Mouse (Mus musculus) cerebellum, postnatal 25 days (tissue): ENCODE measurements around the gene Tmem51.

Source experiments
- DNase-seq, 2 experiments: peaks; one replicate each; pipeline ENCODE4 v3.0.0; 2021; ENCODE audit warnings: mixed read lengths in 2 of 2

Gene Tmem51

DNA sequence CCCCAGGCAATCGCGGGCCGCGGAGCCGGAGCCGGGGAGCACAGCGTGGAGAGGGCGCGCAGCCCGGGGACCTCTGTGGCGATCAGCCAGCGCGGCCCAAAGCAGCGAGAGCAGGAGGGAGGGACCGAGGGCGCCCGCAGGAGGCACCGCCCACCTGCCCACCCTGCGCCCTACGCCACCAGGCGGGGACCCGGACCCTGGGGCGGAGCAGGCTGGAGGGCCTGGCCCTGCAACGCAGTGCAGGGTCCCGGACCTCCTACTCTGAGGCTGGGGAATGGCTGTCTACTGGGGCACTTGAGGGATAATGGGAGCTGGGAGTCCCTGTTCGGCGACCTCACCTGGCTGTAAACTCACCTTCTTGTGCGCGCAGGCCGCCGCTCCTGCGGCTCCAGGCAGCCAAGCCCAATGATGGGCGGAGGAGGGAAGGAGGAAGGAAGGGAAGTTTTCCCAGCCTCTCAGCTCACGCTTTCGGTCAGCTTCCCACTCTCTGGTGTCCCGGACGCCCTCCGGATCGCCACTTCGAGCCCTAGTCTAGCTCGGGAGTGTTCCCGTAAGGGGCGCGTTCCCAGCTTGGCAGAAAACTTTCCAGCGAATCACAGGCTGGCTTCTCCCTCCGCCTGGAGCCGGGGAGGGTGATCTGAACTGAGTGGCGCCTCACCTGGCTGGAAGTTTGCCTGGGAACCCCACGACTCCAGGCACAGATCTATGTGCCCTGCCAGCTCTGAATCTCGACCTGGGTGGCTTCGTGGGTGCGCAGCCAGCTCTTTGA is at the start of gene Tmem51:
TSS of gene Tmem51 (minus strand) at position 174 of the 769 bp plus-strand sequence.
- peak; percentile 77 to 79 for DNase-seq

DNA sequence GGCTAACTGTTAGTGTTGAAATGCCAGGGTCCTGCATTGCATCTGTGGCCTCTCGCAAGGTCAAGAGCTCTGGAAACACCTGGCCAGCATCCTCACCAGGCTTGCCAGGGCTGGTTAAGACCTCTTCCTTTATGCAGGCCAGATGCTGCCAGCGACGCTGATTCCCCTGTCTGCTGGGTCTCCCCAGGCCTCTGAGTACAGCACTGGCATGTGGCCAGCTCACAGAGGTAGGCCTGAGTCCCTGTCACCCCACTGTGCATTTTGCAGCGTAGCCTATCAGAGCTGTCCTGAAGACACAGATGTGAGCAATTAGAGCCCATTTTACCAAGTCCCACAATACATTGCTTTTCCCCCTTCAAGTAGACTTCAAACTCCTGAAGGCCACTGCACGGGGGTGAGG is 46.1 kb upstream of the Tmem51 start:
- no peak for DNase-seq

DNA sequence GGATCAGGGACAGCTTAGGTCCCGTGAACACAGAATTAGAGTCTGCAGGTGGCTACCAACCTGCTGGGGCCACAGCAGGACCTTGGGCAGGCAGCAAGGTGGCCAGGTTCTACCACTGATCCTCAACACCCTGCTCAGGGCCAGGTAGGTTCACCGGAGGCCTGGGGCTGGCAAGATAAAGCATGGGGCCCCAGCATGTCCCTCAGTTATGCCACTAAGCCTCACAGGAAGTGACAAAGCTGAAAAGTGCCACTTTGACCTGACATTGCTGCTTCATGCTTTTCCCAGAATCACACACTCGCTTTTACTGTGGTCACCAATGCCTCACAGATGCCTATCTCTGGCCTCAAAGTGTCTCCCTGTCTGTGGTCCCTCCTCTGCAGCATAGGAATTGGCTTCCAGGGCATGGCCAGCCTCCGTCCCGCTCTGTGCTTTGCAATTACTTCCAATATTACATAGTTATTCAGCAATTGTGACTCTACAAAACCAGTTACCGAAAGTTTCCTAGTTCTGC is 43.2 kb upstream of the Tmem51 start:
- no peak for DNase-seq

DNA sequence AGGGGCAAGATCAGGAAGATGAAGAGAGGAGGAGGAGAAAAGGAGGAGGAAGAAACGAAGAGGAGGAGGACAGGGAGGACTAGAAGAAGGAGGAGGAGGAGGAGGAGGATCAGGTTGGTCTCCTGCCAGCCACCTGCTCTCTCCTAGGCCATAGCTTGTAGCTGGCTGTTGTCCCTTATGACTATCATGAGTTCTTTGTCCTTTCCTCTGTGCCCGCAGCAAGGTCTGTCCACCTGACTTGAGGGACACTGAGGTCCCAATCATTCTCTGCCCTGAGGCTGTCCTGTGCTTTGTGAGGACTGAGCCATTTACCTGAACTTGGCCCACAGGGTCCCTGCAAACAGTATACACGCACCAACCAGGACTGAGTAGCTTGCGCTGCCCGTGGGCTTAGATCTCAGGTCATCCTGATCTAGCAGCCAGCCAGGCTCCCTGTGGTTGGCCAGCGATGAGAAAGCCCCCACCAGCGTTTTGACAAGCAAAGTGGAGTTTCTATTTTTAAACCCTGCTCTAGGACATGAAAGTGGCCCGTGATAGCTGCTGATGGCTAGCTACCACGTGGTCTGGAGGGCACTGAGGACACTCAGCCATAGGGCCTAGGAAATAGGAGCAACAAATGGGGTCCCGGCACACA is 42.7 kb upstream of the Tmem51 start:
- no peak for DNase-seq

DNA sequence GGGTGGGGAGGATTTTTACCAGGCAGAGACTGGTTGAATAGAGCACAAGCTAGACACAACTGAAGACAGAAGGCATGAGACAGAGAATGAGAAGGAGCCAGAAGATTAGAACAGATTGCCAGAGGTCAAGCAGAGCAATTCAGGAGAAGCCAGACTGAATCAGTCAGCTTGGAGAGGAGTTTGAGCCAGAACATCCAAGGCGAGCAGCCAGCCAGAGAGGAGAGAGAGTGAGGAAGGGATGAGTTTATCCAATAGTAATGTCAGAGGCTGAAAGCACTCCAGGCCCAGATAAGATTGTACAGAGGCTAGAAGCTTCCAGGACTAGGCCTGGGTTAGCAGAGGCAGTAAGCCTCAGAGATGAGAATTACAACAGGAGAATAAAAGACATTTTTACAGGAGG is 37.1 kb upstream of the Tmem51 start:
- no peak for DNase-seq

DNA sequence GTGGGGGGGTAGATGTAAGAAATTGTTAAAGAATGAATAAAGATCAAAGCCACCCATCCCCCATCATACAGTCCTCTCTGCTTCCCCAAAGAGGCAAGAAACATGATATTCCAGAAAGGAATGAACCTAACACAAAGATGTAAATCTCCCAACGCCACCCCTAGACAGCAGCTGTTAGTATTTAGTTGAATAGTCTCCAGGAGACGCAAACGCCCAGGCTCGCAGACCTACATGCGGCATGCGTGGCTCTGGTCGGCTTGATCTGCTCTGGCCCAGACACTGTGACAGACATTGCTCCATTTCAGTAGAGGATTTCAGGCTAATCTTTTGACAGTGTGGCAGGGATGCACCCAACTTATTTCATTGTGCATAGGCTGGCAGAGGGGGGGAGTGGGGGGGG is 34.4 kb upstream of the Tmem51 start:
- DNase-seq = no peak

DNA sequence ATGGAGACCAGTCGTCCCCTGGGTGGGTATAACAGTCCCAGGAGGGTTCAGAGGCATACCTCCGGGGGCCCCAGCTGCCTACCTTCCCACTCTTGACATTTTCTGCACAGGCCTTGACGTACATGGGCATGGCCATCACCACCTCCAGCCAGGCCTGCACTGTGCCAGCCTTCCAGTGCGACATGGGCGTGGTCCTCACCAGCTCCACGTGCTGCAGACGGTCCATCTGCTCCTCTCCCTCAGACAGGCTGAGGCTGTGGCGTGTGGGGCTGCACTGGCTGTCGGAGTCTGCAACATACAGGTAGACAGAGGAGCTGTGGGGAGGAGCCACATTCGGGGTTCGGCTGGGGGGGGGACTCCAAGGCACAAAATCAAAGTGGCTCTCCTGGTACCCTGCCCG is 33.9 kb upstream of the Tmem51 start:
- DNase-seq = peak in 1 of 2 experiments; percentile 55

DNA sequence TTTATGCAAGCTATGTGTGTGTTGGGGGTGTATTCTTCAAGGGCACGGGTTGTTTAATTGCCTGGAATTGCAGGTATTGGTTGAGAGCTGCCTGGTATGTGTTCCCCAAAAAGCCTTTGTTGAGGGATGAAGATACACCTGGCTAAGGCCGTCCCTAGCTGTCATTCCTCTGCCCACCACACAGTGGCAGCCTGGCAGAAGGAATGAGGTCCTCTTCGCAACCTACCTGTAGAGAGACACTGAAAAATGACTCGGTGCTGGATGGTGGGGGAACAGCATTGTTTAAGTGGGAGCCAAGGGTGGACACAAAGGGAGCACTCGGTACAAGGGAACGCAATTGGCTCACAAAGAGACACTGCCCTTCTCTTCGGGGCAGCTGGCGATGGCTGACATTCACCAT is 29.2 kb upstream of the Tmem51 start:
- DNase-seq = peak; percentile 84 to 89

DNA sequence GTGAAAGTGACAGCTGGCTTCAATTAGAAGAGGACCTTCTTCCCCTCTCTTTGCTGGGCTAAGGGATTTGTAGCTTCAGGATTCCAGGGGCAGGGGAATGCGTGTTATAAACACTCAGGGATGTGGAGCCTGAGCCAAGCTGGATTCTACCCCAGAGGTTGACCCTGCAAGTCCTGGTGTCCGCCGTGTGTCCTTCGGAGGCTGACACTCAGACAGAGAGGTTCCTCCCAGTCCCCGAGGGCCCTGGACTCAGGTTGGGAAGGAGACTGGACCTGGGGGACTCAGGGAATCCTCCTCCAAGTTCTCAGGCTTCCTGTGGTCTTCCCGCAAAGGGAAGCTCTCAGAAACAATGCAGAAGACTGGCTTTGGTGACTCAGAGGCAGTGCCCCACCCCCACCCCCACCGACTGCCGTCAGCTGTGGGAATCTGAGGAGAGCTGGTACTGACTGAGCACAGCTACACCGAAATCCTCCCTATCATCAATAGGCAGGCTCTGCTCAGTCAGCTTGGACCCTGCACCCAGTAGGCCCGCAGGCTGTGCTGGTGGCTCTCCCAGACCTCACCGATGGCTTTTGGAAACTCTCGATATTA is 19.1 kb upstream of the Tmem51 start:
- no peak for DNase-seq

DNA sequence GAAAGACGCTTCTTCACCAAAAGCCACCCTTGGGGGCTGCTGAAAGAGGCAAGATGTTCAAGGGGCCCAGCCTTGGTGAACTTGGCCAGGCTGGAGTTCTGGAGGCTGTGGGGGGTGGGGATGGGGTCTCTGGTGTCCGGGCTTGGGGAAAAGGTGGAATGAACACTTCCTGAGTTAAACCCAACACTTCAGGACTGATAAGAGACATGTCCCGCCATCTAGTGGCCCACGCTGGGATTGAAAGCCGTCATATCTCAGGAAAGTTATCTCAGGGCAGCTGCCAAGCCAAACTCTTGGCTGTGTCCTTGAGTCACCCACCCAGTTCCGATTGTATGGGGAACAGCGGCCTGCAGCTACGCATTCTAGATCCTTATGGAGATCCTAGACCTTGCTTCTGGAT is 14.2 kb upstream of the Tmem51 start:
- DNase-seq = peak; percentile 84 to 92

DNA sequence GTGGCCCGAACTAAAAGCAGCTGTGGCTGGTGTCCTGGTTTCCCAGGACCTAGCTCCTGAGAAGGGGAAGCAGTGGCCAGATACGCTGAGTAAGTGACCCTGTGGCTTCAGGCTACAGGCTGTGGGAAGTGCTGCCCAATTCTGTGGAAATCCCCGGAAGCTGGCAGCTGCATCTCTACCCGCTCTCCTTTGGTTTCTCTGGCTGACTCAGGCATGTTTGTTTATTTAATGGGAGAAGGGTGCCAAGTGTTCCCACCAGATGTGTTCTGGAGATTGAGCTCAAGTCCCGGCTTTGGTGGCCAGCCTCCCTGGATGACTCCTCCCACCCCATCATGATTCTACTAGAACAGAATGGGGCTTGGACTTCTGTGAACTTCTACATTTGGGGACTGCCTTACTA is 13.8 kb upstream of the Tmem51 start:
- no peak for DNase-seq

DNA sequence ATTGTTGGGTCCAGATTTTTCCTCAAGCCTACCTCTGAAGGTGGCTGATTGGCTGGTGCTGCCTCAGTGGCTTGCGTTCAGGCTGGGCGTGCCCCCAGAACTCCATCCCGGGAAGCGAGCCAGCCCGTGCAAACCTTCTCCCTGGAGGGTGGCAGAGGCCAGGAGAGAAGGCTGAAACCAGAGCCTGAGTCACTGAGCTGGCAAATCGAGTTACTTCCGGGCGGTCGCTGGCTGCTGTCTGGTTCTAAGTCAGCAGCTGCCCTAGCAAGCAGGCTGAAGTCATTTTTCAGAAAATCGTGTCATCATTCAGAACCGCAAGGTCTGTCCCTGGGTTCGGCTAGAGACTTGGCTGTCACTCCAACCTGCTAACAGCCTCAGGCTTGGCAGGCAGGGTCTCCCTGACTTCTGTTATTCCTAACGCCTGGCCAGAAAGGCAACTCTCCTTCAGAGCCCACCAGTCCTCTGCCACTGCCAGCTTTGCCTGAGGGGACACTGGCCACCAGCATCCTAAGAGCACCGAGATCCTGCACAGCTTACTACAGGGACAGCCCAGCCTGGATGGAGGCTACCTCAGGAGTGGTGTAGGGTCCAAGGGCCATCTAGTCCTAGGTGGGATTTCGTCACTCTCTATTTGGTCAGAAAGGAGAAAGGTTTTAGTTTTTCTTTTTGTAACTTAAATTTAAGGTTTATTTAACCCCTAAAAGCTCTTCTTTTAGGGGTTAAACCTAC is 11.6 kb upstream of the Tmem51 start:
- peak; percentile 68 to 81 for DNase-seq

DNA sequence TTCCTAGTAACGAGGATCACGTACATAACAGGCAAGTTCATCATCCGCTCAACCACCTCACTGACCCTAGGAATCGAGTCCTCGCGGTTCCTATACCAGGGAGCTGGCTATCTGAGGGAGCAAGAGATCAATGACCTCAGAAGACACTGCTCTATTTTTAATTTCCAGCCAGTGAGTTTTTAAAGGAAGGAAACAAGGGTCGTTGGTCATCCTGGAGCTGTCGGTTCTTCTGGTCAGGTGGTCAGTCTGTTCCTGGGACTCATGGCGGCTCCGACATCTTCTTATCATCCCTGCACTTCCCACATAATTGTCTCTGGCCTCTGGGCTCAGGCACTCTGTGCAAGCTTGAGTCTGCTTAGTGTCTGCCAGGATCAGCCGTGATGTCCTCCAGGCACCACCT is 10.3 kb upstream of the Tmem51 start:
- DNase-seq = no peak

DNA sequence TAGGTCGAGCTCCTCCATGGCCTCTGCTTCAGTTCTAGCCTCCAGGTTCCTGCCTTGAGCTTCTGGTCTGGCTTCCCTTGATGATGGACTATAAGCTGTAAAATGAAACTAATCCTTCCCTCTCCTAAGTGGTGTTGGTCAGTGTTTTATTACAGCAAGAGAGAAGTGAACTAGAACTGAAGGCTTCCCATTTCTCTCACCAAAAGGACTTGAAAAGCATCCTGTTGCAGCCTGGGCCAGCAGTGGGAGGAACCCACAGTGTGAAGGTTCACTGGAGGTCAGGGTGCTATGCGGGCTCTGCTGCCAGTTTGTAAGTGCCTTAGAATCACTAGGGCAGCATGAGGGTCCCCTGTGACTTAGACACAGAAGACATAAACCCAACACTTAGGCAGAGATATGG is 7.0 kb upstream of the Tmem51 start:
- DNase-seq = no peak

DNA sequence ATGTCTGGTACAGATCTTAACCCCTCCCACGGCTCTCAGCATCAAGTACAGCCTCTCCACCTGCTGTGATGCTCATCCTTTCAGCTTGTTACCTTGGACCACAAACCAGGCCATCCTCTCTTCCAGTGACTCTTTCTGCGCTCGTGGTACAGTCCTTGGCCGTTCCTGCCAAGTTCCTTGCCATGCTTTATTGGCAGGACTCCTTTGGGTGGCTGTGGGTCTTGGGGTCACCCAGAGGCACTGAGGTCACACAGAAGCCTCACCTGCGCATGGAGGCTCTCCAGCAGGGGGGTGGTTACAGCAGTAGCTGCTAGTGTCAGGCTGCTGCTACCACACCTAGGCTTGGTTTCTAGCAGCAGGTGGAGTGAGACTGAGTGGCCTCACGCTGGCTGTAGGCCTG is 5.9 kb upstream of the Tmem51 start:
- peak; percentile 47 to 58 for DNase-seq

DNA sequence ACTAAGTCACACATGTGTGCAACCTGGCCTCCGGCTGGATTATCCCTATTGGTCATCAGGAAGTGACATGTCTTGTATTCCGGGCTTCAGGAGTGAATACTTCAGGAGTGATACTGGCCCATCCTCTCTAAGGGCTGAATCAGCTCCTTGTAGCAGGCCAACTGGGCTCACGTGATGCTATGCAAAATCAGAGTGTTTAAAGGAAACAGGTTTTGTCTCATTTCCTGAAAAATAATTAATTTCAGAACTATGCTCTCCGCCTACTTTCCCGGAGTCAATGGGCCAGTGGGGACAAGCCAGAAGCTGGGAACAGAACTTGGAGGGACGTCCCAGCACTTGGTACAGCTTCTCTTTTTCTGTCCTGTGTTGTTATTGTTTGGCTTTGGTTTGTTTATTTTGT is 4.7 kb upstream of the Tmem51 start:
- DNase-seq = no peak

DNA sequence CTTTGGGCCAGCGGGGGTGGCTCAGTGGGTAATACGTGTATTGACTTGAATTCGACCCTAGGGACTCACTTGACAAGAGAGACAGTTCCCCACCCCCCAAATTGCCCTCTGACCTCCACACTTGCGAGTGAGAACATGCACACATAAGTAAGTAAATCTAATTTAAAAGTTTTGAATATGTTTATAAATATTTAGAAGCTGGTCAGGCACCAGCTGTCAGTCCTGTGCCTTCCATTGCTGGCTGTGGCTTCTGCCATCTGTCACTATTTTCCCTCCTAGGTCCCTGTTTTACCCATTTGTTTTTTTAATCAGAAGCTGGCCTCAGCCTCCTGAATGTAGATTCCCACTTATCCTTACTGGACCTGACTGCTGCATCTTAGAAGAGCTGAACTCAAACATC is 4.3 kb upstream of the Tmem51 start:
- peak; percentile 61 to 64 for DNase-seq

DNA sequence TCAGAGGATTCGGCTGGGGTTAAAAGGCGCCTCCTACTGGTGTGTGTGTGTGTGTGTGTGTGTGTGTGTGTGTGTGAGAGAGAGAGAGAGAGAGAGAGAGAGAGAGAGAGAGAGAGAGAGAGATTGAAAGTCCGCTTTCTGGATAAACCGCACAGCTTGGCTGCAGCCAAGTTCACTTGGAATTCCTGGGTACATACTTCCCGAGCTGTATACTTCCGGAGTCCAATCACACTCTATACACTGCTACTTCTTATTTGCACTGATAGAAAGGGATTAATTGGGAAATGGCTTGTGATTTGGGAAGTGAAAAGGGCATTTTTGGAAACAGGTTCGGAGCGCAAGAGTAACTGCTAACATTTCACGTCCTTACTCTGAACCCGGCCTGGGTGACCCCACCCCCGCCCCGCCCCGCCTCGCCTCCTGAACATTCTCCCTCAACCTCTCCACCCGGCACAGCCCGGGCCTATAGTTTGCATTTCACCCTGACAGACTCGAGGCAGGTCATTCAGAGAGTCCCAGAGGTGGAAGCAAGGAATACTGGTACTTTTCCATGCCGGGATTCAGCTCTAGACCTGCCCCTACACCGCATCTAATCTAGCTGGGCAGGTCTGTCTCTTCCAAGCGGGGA is 946 bp upstream of the Tmem51 start:
- DNase-seq = no peak

DNA sequence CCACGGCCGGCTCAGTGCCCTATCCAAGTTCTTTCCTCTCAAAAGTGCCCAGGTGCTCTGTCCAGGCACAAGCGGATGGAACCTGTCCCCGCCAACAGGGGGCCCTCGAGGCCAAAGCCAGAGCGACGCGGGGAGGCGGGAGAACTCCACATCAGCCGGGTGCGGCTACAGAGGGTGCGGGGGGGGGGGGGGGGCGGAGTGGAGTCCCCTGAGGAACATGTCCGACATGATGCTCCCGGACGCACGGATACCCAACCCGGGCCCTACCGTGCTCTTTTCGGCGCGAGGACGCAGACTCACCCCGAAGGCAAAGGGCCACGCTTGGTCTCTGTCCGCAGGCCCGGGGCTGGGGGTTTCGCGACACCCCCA is 358 bp downstream of the Tmem51 start:
- DNase-seq = peak; percentile 85 to 90

DNA sequence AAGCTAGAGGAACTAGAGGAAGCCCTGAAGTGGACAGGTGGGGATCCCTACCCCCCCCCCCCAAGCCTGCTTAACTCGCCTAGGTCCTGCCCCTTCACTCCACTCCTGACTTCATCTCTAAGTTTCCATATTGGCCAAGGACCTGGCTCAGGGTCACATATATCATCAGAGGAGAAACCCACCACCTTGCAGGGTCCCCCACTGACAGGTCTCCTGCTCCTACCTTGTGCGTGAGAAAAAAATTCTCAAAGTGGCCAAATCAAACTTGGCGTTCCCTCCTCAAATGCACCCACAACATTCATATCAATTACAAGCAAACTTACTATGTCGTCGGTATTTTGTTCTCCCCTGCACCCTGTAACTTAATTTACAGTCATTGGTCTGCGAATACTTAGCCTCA is 911 bp downstream of the Tmem51 start:
- no peak for DNase-seq

DNA sequence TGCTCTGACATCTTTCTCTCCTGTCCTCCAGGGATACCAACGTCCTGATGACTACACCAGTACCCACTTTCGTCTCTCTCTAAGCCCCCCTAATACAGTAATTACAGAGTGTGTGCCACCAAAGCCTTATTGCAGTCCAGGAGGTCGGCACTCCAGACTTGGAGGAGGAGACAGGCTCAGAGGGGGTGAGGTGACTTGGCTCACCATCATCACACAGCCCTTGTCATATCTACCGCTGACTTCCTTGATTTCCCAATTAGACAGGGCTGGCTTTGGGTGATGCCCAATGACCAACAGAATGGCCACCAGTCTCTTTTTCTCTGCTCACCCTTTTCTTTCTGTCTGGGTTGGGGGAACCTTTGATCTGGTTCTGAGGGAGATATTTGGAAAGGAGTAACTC is 1.4 kb downstream of the Tmem51 start:
- DNase-seq = no peak

DNA sequence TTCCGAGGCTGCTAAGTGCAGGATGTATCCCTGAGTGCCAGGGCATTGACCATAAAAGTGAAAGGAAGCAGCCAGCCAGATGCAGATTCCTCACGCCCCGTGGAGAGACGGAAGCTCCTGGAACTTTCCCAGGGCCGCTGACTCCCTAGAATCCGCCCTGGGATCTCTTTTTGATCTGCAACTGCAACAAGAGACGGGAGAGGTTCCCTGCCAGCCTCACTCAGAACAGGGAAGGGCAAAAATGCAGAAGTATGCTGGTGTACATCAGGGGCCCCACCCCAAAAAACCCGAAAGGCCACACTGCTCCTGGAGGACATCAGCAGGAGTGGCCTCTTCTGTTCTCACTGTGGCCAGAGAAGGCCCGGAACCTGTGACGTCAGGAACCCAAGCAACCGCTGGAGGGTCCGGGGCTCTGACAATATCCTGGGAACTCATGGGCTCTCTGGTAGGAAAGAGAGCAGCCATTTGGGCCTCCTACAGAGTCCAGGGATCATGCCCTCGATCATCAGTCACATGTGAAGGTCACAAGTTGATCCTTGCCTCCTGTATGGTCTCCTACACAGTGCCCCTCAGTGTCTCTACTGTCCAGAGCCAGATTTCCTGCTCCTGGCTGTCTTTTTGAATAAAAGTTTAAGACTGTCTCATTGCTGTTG is 2.3 kb downstream of the Tmem51 start:
- DNase-seq = no peak
